Mouse (Mus musculus) embryonic facial prominence, embryonic 10.5 days (tissue): ENCODE data around the gene Bpifa5. TPM values are rescaled to one million over a fixed set of nuclear protein-coding genes. Genes with fewer than 3 reads are reported as not detected.
A peak's percentile ranks its signal among the peaks of the same experiment; 100 is the strongest.

Experiments
- DNase-seq: peaks from one replicate; pipeline ENCODE4 v3.0.0-alpha.2; 2017; ENCODE audit warnings: low spot score
- H3K27ac ChIP-seq: fragments of 300-500 bp; sonication (generic); replicated peaks from 2 replicates; pipeline ENCODE4 v1.5.1; 2016; ENCODE audit warnings: mild to moderate bottlenecking
- H3K27me3 ChIP-seq: fragments of 300-500 bp; sonication (generic); replicated peaks from 2 replicates; pipeline ENCODE4 v1.6.1; 2016; ENCODE audit warnings: low read depth, mild to moderate bottlenecking; ENCODE audit not compliant: poor library complexity, severe bottlenecking
- H3K36me3 ChIP-seq: fragments of 300-500 bp; sonication (generic); replicated peaks from 2 replicates; pipeline ENCODE4 v1.6.1; 2016; ENCODE audit warnings: mild to moderate bottlenecking, moderate library complexity
- H3K4me1 ChIP-seq: fragments of 300-500 bp; sonication (generic); 2 replicates; pipeline ENCODE4 v1.6.1; 2016
- H3K4me3 ChIP-seq: fragments of 300-500 bp; sonication (generic); 2 replicates; pipeline ENCODE4 v1.5.1; 2016; ENCODE audit warnings: mild to moderate bottlenecking, moderate library complexity
- H3K9me3 ChIP-seq: fragments of 300-500 bp; sonication (generic); 2 replicates; pipeline ENCODE4 v1.6.1; 2016; ENCODE audit warnings: mild to moderate bottlenecking
- WGBS: fragments of 180-500 bp; shearing (Covaris S2); methylation state at CpG from one replicate; pipeline ENCODE4 v1.1.7; 2016; 5-methylcytosine and 5-hydroxymethylcytosine counted together
- polyA plus RNA-seq: library from polyadenylated mRNA; unstranded; fragments of >200 nt; fragmentation: Nextera tagmentation; extraction: Ambion mirVana; gene quantifications from 2 replicates; pipeline ENCODE4 v1.2.1, GENCODE M21; 2016

Gene Bpifa5
- polyA plus RNA-seq, 1 experiment from 2014 or later = not detected

GRCm38 (mm10) chr2:154185319-154185718 lies 22.9 kb downstream of the Bpifa5 start:
- Histone ChIP-seq H3K4me3 (no peak overlapping the region), H3K9me3 (no peaks in the 10 kb centered on the region), H3K27ac (no peak overlapping the region), H3K27me3 (no peaks in the 10 kb centered on the region), H3K36me3 (no peaks in the 10 kb centered on the region), H3K4me1 (0 out of 2 replicates have a peak, but pooled peaks cover 4% of the 10 kb centered on the region)
- WGBS = 88% methylated on average over 6 of the region's 6 CpGs
- no peak for DNase-seq

DNA sequence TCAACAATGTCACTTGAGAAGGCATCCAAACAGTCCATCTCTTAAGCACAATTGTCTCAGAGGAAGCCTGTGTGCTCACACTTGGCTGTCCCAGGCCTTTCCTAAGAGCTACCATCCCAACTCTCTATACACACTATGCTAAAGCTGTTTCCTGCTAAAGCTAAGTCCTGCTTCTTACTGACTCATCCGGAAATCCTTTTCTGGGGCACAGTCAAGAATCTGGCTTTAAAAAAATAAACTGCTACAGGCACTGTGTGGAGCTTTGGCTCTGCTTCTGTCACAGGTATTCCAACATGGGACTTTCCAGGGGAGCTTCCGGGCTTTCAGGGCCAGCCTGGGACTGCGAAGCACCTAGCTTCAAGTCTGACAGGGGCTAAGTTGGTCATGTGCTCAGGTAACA lies 23.3 kb downstream of the Bpifa5 start:
- no peak for DNase-seq
- Histone ChIP-seq H3K4me3 (no peak overlapping the region), H3K9me3 (no peaks in the 10 kb centered on the region), H3K27ac (no peak overlapping the region), H3K27me3 (no peaks in the 10 kb centered on the region), H3K4me1 (peaks cover 7% of the 10 kb centered on the region; the same call in 1 of the 2 replicates), H3K36me3 (no peaks in the 10 kb centered on the region)
- WGBS = 86% methylated on average over 3 of the region's 3 CpGs

DNA sequence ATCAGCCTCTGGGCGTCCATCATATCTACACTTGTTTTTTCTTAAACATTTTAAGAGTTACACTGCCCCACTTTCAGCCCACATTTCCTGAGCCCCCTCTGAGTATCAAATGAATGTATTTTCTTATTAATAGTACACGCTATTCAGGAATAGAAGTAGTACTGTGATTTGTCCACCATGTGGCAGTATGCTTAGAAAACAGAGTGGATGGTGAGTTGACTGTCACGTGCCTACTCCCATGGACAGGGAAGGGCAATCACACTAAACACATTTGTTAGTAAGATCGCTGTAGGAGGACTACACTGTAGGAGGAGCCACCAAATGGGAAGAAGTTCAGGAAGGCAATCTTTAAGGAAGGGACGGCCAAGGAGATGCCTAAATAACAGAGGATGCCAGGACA lies 25.1 kb downstream of the Bpifa5 start:
- Histone ChIP-seq H3K4me1 (peaks cover 12% of the 10 kb centered on the region; the same call in 1 of the 2 replicates), H3K27ac (no peak overlapping the region), H3K27me3 (no peaks in the 10 kb centered on the region), H3K4me3 (no peak overlapping the region), H3K9me3 (no peaks in the 10 kb centered on the region), H3K36me3 (no peaks in the 10 kb centered on the region)
- no peak for DNase-seq
- 44% methylated on average over 5 of the region's 5 CpGs for WGBS

GRCm38 (mm10) chr2:154189877-154190434 lies 27.5 kb downstream of the Bpifa5 start:
- no peaks in the 10 kb centered on the region for H3K9me3 ChIP-seq
- H3K27ac ChIP-seq = no peak overlapping the region
- WGBS = 81% methylated on average over 7 of the region's 7 CpGs
- no peaks in the 10 kb centered on the region for H3K36me3 ChIP-seq
- peaks cover 12% of the 10 kb centered on the region; the same call in 1 of the 2 replicates for H3K4me1 ChIP-seq
- no peak overlapping the region for H3K4me3 ChIP-seq
- no peak for DNase-seq
- no peaks in the 10 kb centered on the region for H3K27me3 ChIP-seq

DNA sequence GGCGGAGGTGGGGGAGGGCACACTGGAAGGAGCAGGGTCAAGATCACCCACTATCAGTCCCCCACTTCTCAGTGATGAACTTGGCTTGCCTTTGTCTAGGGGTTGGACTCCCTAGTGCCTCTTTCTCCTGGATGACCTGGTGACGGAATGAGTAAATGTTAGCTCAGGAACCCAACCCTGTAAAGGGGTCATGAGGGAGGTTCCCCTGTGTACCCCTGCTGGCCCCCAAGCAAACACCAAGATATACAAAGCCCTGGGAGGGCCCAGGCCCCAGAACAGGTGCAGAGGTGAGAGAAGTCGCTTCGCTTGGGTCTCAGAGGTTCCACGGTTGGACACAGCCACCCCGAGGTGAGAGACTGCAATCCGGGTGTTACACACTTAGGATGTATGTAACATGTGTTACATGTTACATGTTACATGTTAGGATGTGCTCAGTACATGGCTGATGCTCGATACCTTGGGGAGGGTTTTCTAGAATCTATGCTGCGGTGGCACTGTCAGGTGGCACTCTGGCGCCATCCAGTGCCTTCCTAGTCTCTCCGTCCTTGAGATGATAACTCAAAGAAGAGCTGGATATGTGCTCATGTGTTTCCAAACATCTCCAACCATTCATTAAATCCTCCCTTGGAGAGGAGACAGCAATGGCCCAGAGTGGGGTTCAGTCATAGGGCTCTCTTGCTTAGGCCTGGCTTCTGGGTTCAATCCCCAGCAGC lies 28.3 kb downstream of the Bpifa5 start, which contains the start of gene Bpifb1:
Bpifb1 (plus strand) TSS at position 273 of the 713 bp plus-strand sequence.
- no peak for DNase-seq
- Histone ChIP-seq H3K4me1 (peaks cover 12% of the 10 kb centered on the region; the same call in 1 of the 2 replicates), H3K9me3 (no peaks in the 10 kb centered on the region), H3K27me3 (no peaks in the 10 kb centered on the region), H3K36me3 (no peaks in the 10 kb centered on the region), H3K4me3 (no peak within 1 kb of the TSS), H3K27ac (no peak within 1 kb of the TSS)
- WGBS = 84% methylated on average over 11 of the region's 11 CpGs

DNA sequence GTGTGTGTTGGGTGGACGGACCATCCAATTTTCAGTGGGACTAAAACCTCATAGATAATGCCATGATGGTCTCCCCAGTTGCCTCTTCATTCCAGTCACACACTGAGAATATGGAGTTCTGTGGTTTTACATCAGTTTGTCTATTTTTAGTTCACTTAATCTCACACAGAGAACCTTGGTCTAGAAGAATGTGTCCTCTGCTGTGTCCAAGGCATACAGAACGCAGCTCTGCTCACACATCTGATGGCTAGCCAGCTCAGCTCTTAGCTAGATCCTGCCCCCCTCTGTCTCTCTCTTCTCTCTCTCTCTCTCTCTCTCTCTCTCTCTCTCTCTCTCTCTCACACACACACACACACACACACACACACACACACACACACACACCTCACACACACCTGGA lies 29.7 kb downstream of the Bpifa5 start:
- no peak for DNase-seq
- 88% methylated on average over 2 of the region's 2 CpGs for WGBS
- Histone ChIP-seq H3K27me3 (no peaks in the 10 kb centered on the region), H3K27ac (no peak overlapping the region), H3K36me3 (no peaks in the 10 kb centered on the region), H3K4me3 (no peak overlapping the region), H3K9me3 (no peaks in the 10 kb centered on the region), H3K4me1 (peaks cover 12% of the 10 kb centered on the region; the same call in 1 of the 2 replicates)

- H3K27me3 ChIP-seq = no peaks in the 10 kb centered on the region
- no peaks in the 10 kb centered on the region for H3K9me3 ChIP-seq
- WGBS = 92% methylated on average over 4 of the region's 4 CpGs
- H3K36me3 ChIP-seq = no peaks in the 10 kb centered on the region
- peaks cover 12% of the 10 kb centered on the region; the same call in 1 of the 2 replicates for H3K4me1 ChIP-seq
- H3K27ac ChIP-seq = no peak overlapping the region
- DNase-seq = no peak
- H3K4me3 ChIP-seq = no peak overlapping the region
Measured at GRCm38 (mm10) chr2:154193071-154193470, 30.7 kb downstream of the Bpifa5 start.

DNA sequence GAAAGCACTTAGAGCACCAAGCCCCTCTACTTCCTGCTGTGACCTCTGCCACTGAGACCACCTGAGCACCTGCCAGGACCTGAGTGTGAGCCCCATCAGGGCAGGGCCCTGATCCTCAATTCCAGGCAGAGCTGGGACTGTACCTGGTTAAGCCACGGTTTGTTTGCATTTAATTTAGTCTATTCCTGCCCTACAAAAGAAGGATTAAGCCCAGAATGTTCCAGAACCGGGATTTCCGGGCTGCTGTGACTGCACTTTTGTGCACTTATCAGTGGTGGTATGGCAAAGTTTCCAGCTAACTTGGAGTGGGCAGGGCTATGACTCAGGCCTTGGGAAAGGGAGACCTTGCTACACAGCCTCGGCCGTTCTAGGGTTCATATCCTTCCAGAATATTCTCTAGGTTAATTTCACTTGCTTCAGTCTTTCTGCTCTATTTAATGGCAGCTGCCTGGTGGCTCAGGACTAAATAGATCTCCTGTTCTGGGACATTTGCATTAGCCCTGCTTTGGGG lies 31.6 kb downstream of the Bpifa5 start:
- no peaks in the 10 kb centered on the region for H3K36me3 ChIP-seq
- 79% methylated on average over 5 of the region's 5 CpGs for WGBS
- H3K9me3 ChIP-seq = no peaks in the 10 kb centered on the region
- no peak overlapping the region for H3K4me3 ChIP-seq
- H3K27ac ChIP-seq = no peak overlapping the region
- H3K4me1 ChIP-seq = peaks cover 12% of the 10 kb centered on the region; the same call in 1 of the 2 replicates
- H3K27me3 ChIP-seq = no peaks in the 10 kb centered on the region
- DNase-seq = no peak

- no peak overlapping the region for H3K4me3 ChIP-seq
- 89% methylated on average over 9 of the region's 9 CpGs for WGBS
- H3K9me3 ChIP-seq = no peaks in the 10 kb centered on the region
- H3K4me1 ChIP-seq = no peaks in the 10 kb centered on the region
- no peaks in the 10 kb centered on the region for H3K27me3 ChIP-seq
- no peak for DNase-seq
- no peaks in the 10 kb centered on the region for H3K36me3 ChIP-seq
- no peak overlapping the region for H3K27ac ChIP-seq
Measured at GRCm38 (mm10) chr2:154197036-154197435, 34.6 kb downstream of the Bpifa5 start.

DNA sequence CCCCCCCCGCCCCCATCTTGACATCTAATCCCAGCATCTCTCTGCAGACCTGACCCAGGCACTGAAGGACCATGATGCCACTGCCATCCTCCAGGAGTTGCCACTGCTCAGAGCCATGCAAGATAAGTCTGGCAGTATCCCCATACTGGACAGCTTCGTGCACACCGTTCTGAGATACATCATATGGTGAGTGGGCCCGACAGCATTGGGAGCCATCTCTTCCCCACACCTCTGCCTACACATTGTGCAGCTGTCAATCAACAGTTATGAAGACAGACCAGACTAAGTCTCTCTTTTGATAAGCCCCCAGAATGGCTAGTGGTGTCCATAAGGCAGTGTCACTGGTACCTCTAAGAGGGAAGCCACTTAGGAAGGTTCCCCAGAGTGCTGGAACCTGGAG lies 42.2 kb downstream of the Bpifa5 start:
- Histone ChIP-seq H3K36me3 (no peaks in the 10 kb centered on the region), H3K9me3 (no peaks in the 10 kb centered on the region), H3K27ac (no peak overlapping the region), H3K4me1 (no peaks in the 10 kb centered on the region), H3K4me3 (no peak overlapping the region), H3K27me3 (no peaks in the 10 kb centered on the region)
- no peak for DNase-seq
- 96% methylated on average over 4 of the region's 4 CpGs for WGBS

- peak; percentile 22 for DNase-seq
- 63% methylated on average over 7 of the region's 7 CpGs for WGBS
- H3K27ac ChIP-seq = no peak overlapping the region
Measured at GRCm38 (mm10) chr2:154206908-154207307, 44.5 kb downstream of the Bpifa5 start.

GRCm38 (mm10) chr2:154209112-154209511 lies 46.7 kb downstream of the Bpifa5 start:
- no peak for DNase-seq
- Histone ChIP-seq H3K9me3 (no peaks in the 10 kb centered on the region), H3K27ac (no peak overlapping the region), H3K4me3 (no peak overlapping the region), H3K27me3 (no peaks in the 10 kb centered on the region), H3K36me3 (no peaks in the 10 kb centered on the region), H3K4me1 (no peaks in the 10 kb centered on the region)
- 25% methylated on average over 3 of the region's 3 CpGs for WGBS

More at GRCm38 (mm10) chr2:154206908-154207307, 44.5 kb downstream of the Bpifa5 start:
- Histone ChIP-seq H3K36me3 (no peaks in the 10 kb centered on the region), H3K4me3 (no peak overlapping the region), H3K4me1 (no peaks in the 10 kb centered on the region), H3K9me3 (no peaks in the 10 kb centered on the region), H3K27me3 (no peaks in the 10 kb centered on the region)

DNA sequence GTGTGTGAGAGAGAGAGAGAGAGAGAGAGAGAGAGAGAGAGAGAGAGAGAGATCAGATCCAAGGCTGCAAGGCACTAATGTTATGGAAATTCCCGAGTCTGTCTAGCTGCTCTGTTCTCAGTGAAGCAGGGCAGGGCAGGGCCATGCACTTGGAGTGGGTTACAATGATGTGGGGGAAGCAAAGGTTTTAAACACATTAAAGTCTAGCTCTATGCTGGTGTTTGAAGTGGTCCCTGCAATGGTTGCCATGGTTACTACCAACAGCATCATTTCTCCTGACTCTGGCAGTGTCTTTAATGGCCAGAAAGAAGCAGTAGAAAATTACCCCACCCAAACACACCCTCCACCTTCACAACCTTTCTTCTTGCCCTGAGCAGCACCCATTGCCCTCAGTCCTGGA lies 48.7 kb downstream of the Bpifa5 start:
- DNase-seq = no peak
- Histone ChIP-seq H3K4me3 (no peak overlapping the region), H3K27me3 (no peaks in the 10 kb centered on the region), H3K36me3 (no peaks in the 10 kb centered on the region), H3K9me3 (no peaks in the 10 kb centered on the region), H3K4me1 (no peaks in the 10 kb centered on the region), H3K27ac (no peak overlapping the region)
- 59% methylated on average over 1 of the region's 1 CpGs for WGBS
